Mouse (Mus musculus) liver, postnatal 0 days (tissue): ENCODE measurements around the gene Nmt2. TPM values are rescaled to one million over a fixed set of nuclear protein-coding genes. Genes with fewer than 3 reads are reported as not detected.

Experiments used
- ATAC-seq: fragments of 200-750 bp; cut with Nextera tagmentation; 2 replicates; pipeline ENCODE4 v1.8.0; 2017; ENCODE audit warnings: mild to moderate bottlenecking, moderate library complexity
- DNase-seq: peaks from one replicate; pipeline ENCODE4 v3.0.0-alpha.2; 2016
- H3K27ac ChIP-seq: fragments of 300-500 bp; sonication (generic); 2 replicates; pipeline ENCODE4 v1.5.1; 2014; ENCODE audit warnings: antibody characterized with exemption, moderate library complexity, mild to moderate bottlenecking, low read depth
- H3K27me3 ChIP-seq: fragments of 300-500 bp; sonication (generic); 2 replicates; pipeline ENCODE4 v1.6.1; 2014; ENCODE audit warnings: low read length, control low read depth, mixed read lengths; ENCODE audit not compliant: insufficient read depth
- H3K36me3 ChIP-seq: fragments of 300-500 bp; sonication (generic); replicated peaks from 2 replicates; pipeline ENCODE4 v1.6.1; 2014; ENCODE audit warnings: mild to moderate bottlenecking, control low read depth, low read length, moderate library complexity, mixed read lengths; ENCODE audit not compliant: insufficient read depth
- H3K4me1 ChIP-seq: fragments of 300-500 bp; sonication (generic); 2 replicates; pipeline ENCODE4 v1.6.1; 2014; ENCODE audit warnings: antibody characterized with exemption, mild to moderate bottlenecking, control low read depth; ENCODE audit not compliant: insufficient read depth
- H3K4me2 ChIP-seq: fragments of 300-500 bp; sonication (generic); 2 replicates; pipeline ENCODE4 v1.6.1; 2014; ENCODE audit warnings: low read depth, mild to moderate bottlenecking, low read length, moderate library complexity, mixed read lengths
- H3K4me3 ChIP-seq: fragments of 300-500 bp; sonication (generic); 2 replicates; pipeline ENCODE4 v1.5.1; 2014; ENCODE audit warnings: low read depth, low read length
- H3K9ac ChIP-seq: fragments of 300-500 bp; sonication (generic); replicated peaks from 2 replicates; pipeline ENCODE4 v1.6.1; 2014; ENCODE audit warnings: mild to moderate bottlenecking, moderate library complexity
- H3K9me3 ChIP-seq: fragments of 300-500 bp; sonication (generic); 2 replicates; pipeline ENCODE4 v1.6.1; 2016; ENCODE audit warnings: mild to moderate bottlenecking, control low read depth, low read length, mixed read lengths
- CTCF ChIP-seq: sonication (generic); IDR thresholded peaks from 2 replicates; pipeline ENCODE4 v1.5.1; 2016; ENCODE audit warnings: antibody characterized with exemption, low read depth
- EP300 ChIP-seq: IDR thresholded peaks from 2 replicates; pipeline ENCODE4 v1.6.1; 2016; ENCODE audit warnings: antibody characterized with exemption, low read depth, mild to moderate bottlenecking
- WGBS: fragments of 180-500 bp; shearing (Covaris S2); extraction: QIAGEN DNeasy Blood & Tissue Kit; methylation state at CpG from one replicate; pipeline ENCODE4 v1.1.7; 2014; ENCODE audit not compliant: insufficient replicate concordance; 5-methylcytosine and 5-hydroxymethylcytosine counted together
- polyA plus RNA-seq: library from polyadenylated mRNA; unstranded; fragments of >200 nt; fragmentation: Nextera tagmentation; extraction: Ambion mirVana; gene quantifications from 2 replicates; pipeline ENCODE4 v1.2.1, GENCODE M21; 2015

Gene Nmt2
- polyA plus RNA-seq, 1 experiment from 2014 or later, result 17.4 TPM

DNA sequence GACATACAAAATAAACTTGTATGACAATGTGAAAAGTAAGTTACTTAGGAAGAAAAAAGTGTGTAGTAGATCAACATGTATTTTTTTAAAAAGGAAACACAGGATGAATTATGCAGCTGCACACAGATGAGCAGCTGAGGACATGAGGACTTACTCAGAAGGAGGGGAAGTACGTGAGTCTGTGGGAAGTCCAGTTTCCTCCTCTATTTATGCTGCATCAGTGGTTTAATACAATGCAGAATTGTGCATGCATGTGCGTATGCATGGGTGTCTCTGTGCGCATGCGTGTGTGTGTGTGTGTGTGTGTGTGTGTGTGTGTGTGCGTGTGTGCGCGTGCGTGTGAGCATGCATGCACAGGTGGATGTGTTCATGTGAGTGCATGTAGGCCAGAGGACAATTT is 71.8 kb downstream of the Nmt2 start:
- Histone ChIP-seq H3K9ac (no peak overlapping the region), H3K4me3 (no peak overlapping the region), H3K27me3 (no peaks in the 10 kb centered on the region), H3K27ac (no peak overlapping the region), H3K4me2 (no peak overlapping the region), H3K36me3 (no peaks in the 10 kb centered on the region), H3K9me3 (no peaks in the 10 kb centered on the region), H3K4me1 (no peaks in the 10 kb centered on the region)
- DNase-seq, result no peak
- 74% methylated on average over 8 of the region's 8 CpGs for WGBS
- ATAC-seq, result no peak
- no peak for TF ChIP-seq EP300
- no peak for TF ChIP-seq CTCF

DNA sequence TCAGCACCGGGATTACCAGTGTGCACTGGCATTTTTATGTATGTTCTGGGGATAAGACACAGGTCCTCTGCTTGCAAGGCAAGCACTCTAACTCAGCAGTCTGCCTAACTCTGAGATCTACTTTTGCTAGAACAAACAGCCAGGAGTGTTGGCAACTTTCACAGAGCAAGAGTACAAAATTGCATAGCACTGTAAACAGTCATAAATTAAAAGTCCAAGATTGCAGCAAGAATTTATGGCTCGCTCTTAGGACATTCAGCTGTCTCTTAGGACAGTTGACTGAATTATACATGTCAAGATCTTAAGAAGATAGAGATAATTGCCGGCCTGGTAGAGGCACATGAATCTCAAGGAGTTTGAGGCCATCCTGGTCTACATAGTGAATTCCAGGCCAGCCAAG is 72.3 kb downstream of the Nmt2 start:
- Histone ChIP-seq H3K4me3 (no peak overlapping the region), H3K4me2 (no peak overlapping the region), H3K9me3 (no peaks in the 10 kb centered on the region), H3K27me3 (no peaks in the 10 kb centered on the region), H3K9ac (no peak overlapping the region), H3K27ac (no peak overlapping the region), H3K36me3 (no peaks in the 10 kb centered on the region), H3K4me1 (no peaks in the 10 kb centered on the region)
- ATAC-seq (no peak), DNase-seq (no peak)
- WGBS, result 61% methylated on average over 3 of the region's 3 CpGs
- no peak for TF ChIP-seq EP300
- no peak for TF ChIP-seq CTCF

GRCm38 (mm10) chr2:3357887-3358286 is 73.9 kb downstream of the Nmt2 start:
- no peaks in the 10 kb centered on the region for H3K27me3 ChIP-seq
- H3K4me1 ChIP-seq, result no peaks in the 10 kb centered on the region
- H3K9ac ChIP-seq, result no peak overlapping the region
- TF ChIP-seq CTCF (no peak), EP300 (no peak)
- ATAC-seq, result no peak
- no peaks in the 10 kb centered on the region for H3K9me3 ChIP-seq
- no peak overlapping the region for H3K27ac ChIP-seq
- no peak for DNase-seq
- no peak overlapping the region for H3K4me2 ChIP-seq
- no peak overlapping the region for H3K4me3 ChIP-seq
- 38% methylated on average over 3 of the region's 3 CpGs for WGBS
- H3K36me3 ChIP-seq, result no peaks in the 10 kb centered on the region

DNA sequence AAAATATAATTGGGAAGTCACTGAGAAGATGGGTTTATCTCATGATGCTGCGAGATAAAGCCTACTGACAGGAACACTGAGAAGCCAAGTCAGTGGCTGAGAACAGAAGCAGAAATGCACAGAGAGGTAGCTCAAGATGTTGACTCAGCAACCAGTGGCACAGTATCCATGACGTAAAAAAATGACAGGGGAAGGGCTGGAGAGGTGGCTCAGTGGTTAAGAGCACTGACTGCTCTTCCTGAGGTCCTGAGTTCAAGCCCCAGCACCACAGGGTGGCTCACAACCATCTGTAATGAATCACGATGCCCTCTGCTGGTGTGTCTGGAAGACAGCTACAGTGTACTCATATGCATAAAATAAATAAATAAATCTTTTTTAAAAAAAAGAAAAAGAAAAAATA is 77.1 kb downstream of the Nmt2 start:
- Histone ChIP-seq H3K27me3 (0 out of 2 replicates have a peak, but pooled peaks cover 2% of the 10 kb centered on the region), H3K36me3 (no peaks in the 10 kb centered on the region), H3K9ac (no peak overlapping the region), H3K4me2 (no peak overlapping the region), H3K4me3 (no peak overlapping the region), H3K9me3 (no peaks in the 10 kb centered on the region), H3K27ac (no peak overlapping the region), H3K4me1 (no peaks in the 10 kb centered on the region)
- 71% methylated on average over 3 of the region's 3 CpGs for WGBS
- DNase-seq, result no peak
- no peak for ATAC-seq
- no peak for TF ChIP-seq CTCF
- no peak for TF ChIP-seq EP300

DNA sequence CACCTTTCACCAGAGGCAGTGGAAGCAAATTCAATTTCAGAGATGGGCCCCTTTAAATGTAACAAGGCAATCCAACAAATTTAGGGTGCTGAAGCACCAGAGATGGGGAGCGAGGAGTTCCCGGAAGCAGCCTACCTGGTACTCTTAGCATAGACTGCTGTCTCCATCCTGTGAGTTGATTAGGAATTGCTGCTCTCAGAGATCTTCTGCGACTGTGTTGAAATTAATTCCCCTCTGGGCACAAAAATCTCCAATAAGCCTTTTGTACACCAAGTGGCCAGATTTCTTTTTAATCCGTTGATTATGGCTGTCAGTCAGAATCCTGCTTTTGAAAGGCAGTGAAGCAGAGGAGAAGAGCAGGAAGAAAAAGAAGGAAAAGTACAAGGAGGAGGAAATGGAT is 81.1 kb downstream of the Nmt2 start:
- H3K4me1 ChIP-seq, result no peaks in the 10 kb centered on the region
- no peak for TF ChIP-seq CTCF
- no peak for TF ChIP-seq EP300
- no peak overlapping the region for H3K27ac ChIP-seq
- DNase-seq (no peak), ATAC-seq (no peak)
- no peak overlapping the region for H3K9ac ChIP-seq
- no peak overlapping the region for H3K4me3 ChIP-seq
- H3K36me3 ChIP-seq, result no peaks in the 10 kb centered on the region
- H3K4me2 ChIP-seq, result no peak overlapping the region
- no peaks in the 10 kb centered on the region for H3K9me3 ChIP-seq
- whole genome bisulfite sequencing, result 56% methylated on average over 4 of the region's 4 CpGs
- 0 out of 2 replicates have a peak, but pooled peaks cover 2% of the 10 kb centered on the region for H3K27me3 ChIP-seq

Other genes with a start within 250 kb of the Nmt2 start
- 2.4 and 2.5 TPM in 2 replicates for gene Fam171a1, start 170.0 kb upstream of the Nmt2 start, polyA plus RNA-seq
- gene Rpp38, start 48.4 kb downstream of the Nmt2 start, polyA plus RNA-seq, result 10.2 and 10.3 TPM in 2 replicates
- 0.29 TPM in 1 of 2 replicates, not detected in the other for gene Acbd7, start 52.0 kb downstream of the Nmt2 start, polyA plus RNA-seq
- not detected in 2 replicates for gene Olah, start 113.0 kb downstream of the Nmt2 start, polyA plus RNA-seq
- gene Meig1, start 138.4 kb downstream of the Nmt2 start, polyA plus RNA-seq, result 0.69 and 0.89 TPM in 2 replicates
- gene Dclre1c, start 139.9 kb downstream of the Nmt2 start, polyA plus RNA-seq, result 3.0 and 3.1 TPM in 2 replicates
- 2.3 and 2.5 TPM in 2 replicates for gene Suv39h2, start 190.8 kb downstream of the Nmt2 start, polyA plus RNA-seq
- 0.56 and 1.0 TPM in 2 replicates for gene Gm45902, start 228.6 kb downstream of the Nmt2 start, polyA plus RNA-seq
- gene Hspa14, start 228.6 kb downstream of the Nmt2 start, polyA plus RNA-seq, result 32.6 and 38.1 TPM in 2 replicates
- 0.12 and 0.40 TPM in 2 replicates for gene Cdnf, start 228.8 kb downstream of the Nmt2 start, polyA plus RNA-seq